Mouse (Mus musculus) MEL (cell line): ENCODE data around the gene Ecsit. TPM values are rescaled to one million over a fixed set of nuclear protein-coding genes. Genes with fewer than 3 reads are reported as not detected.

Experiments used
- DNase-seq: peaks from one replicate; pipeline ENCODE4 v3.0.0; 2011; ENCODE audit warnings: low read depth, low spot score
- H3K27ac ChIP-seq: 2 replicates; pipeline ENCODE4 v1.5.1; 2012; ENCODE audit warnings: low read depth, mild to moderate bottlenecking, control low read depth, low read length, moderate library complexity; ENCODE audit not compliant: control insufficient read depth
- H3K27me3 ChIP-seq, 2 experiments: fragments of 150-350 bp in 1 of 2; sonication (generic) in 1 of 2; 2 replicates each; pipeline ENCODE4 v1.6.1; 2012; ENCODE audit warnings: low read length in 2 of 2, mild to moderate bottlenecking in 2 of 2, improper control_type of control experiment in 1 of 2, moderate library complexity in 1 of 2; ENCODE audit not compliant: insufficient read depth in 2 of 2, control insufficient read depth in 1 of 2
- H3K36me3 ChIP-seq, 2 experiments: 2 replicates each; pipeline ENCODE4 v1.6.1; 2012 to 2014; ENCODE audit warnings: low read length in 2 of 2, improper control_type of control experiment in 1 of 2, inconsistent platforms in 1 of 2, mild to moderate bottlenecking in 1 of 2; ENCODE audit not compliant: insufficient read depth in 2 of 2, control insufficient read depth in 1 of 2
- H3K4me1 ChIP-seq, 2 experiments: fragments of 150-350 bp in 1 of 2; sonication (generic) in 1 of 2; 2 replicates each; pipeline ENCODE4 v1.6.1; 2012; ENCODE audit warnings: low read length in 2 of 2, improper control_type of control experiment in 1 of 2, mild to moderate bottlenecking in 1 of 2; ENCODE audit not compliant: insufficient read depth in 2 of 2, control insufficient read depth in 1 of 2
- H3K4me3 ChIP-seq, 2 experiments: fragments of 150-350 bp in 1 of 2; sonication (generic) in 1 of 2; 2 replicates each; pipeline ENCODE4 v1.5.1; 2012; ENCODE audit warnings: low read depth in 2 of 2, low read length in 2 of 2, mild to moderate bottlenecking in 2 of 2, moderate library complexity in 2 of 2, control low read depth in 1 of 2, improper control_type of control experiment in 1 of 2; ENCODE audit not compliant: control insufficient read depth in 1 of 2, insufficient read depth in 1 of 2
- H3K79me2 ChIP-seq: 2 replicates; pipeline ENCODE4 v1.6.1; 2012; ENCODE audit warnings: mild to moderate bottlenecking, low read length, moderate library complexity; ENCODE audit not compliant: control insufficient read depth, poor library complexity, insufficient read depth
- H3K9ac ChIP-seq: 2 replicates; pipeline ENCODE4 v1.6.1; 2012; ENCODE audit warnings: low read depth, mild to moderate bottlenecking, control low read depth, low read length, moderate library complexity; ENCODE audit not compliant: control insufficient read depth, poor library complexity, severe bottlenecking
- H3K9me3 ChIP-seq: fragments of 150-350 bp; sonication (generic); replicated peaks from 2 replicates; pipeline ENCODE4 v1.6.1; 2012; ENCODE audit warnings: mild to moderate bottlenecking, low read length, improper control_type of control experiment, moderate library complexity; ENCODE audit not compliant: insufficient read depth
- E2F4 ChIP-seq: IDR thresholded peaks from 2 replicates; pipeline ENCODE4 v1.6.1; 2011; ENCODE audit warnings: low read depth, low read length, improper control_type of control experiment, borderline replicate concordance
- ELF1 ChIP-seq: IDR thresholded peaks from 2 replicates; pipeline ENCODE4 v1.6.1; 2014; ENCODE audit warnings: low read depth, mild to moderate bottlenecking, inconsistent platforms, low read length, improper control_type of control experiment, moderate library complexity
- EP300 ChIP-seq, 2 experiments: IDR thresholded peaks; 2 replicates each; pipeline ENCODE4 v1.6.1; 2011; ENCODE audit warnings: improper control_type of control experiment in 2 of 2, low read length in 2 of 2, low read depth in 1 of 2, mild to moderate bottlenecking in 1 of 2
- ETS1 ChIP-seq: IDR thresholded peaks from 2 replicates; pipeline ENCODE4 v1.6.1; 2012; ENCODE audit warnings: low read depth, mild to moderate bottlenecking, inconsistent platforms, low read length, improper control_type of control experiment, moderate library complexity
- HCFC1 ChIP-seq: IDR thresholded peaks from 2 replicates; pipeline ENCODE4 v1.6.1; 2012; ENCODE audit warnings: low read depth, mild to moderate bottlenecking, inconsistent platforms, low read length, improper control_type of control experiment, moderate library complexity
- KAT2A ChIP-seq: conservative IDR thresholded peaks from 2 replicates; pipeline ENCODE4 v1.6.1; 2012; ENCODE audit warnings: low read depth, low read length, improper control_type of control experiment, inconsistent platforms
- MAZ ChIP-seq: IDR thresholded peaks from 2 replicates; pipeline ENCODE4 v1.6.1; 2012; ENCODE audit warnings: low read depth, mild to moderate bottlenecking, inconsistent platforms, low read length, improper control_type of control experiment
- MEF2A ChIP-seq: IDR thresholded peaks from 2 replicates; pipeline ENCODE4 v1.6.1; 2014; ENCODE audit warnings: low read depth, mild to moderate bottlenecking, inconsistent platforms, low read length, improper control_type of control experiment; ENCODE audit not compliant: poor library complexity, insufficient replicate concordance, severe bottlenecking; ENCODE audit errors: extremely low read depth
- MXI1 ChIP-seq: IDR thresholded peaks from 2 replicates; pipeline ENCODE4 v1.6.1; 2011; ENCODE audit warnings: mild to moderate bottlenecking, low read depth, low read length, improper control_type of control experiment
- NELFE ChIP-seq: IDR thresholded peaks from 2 replicates; pipeline ENCODE4 v1.6.1; 2011; ENCODE audit warnings: low read depth, low read length, improper control_type of control experiment
- NRF1 ChIP-seq: IDR thresholded peaks from 2 replicates; pipeline ENCODE4 v1.6.1; 2014; ENCODE audit warnings: low read depth, mild to moderate bottlenecking, inconsistent platforms, low read length, improper control_type of control experiment, moderate library complexity; ENCODE audit not compliant: poor library complexity, insufficient read depth, severe bottlenecking
- POLR2AphosphoS5 ChIP-seq: IDR thresholded peaks from 2 replicates; pipeline ENCODE4 v1.6.1; 2012; ENCODE audit warnings: low read depth, borderline replicate concordance, mild to moderate bottlenecking, inconsistent platforms, low read length, moderate library complexity, mixed read lengths
- RAD21 ChIP-seq: IDR thresholded peaks from 2 replicates; pipeline ENCODE4 v1.6.1; 2011; ENCODE audit warnings: mild to moderate bottlenecking, low read depth, low read length, improper control_type of control experiment
- RCOR1 ChIP-seq: IDR thresholded peaks from 2 replicates; pipeline ENCODE4 v1.6.1; 2012; ENCODE audit warnings: low read depth, mild to moderate bottlenecking, inconsistent platforms, low read length, improper control_type of control experiment
- SIN3A ChIP-seq: IDR thresholded peaks from 2 replicates; pipeline ENCODE4 v1.6.1; 2012; ENCODE audit warnings: low read length, improper control_type of control experiment, inconsistent platforms
- SMC3 ChIP-seq: IDR thresholded peaks from 2 replicates; pipeline ENCODE4 v1.6.1; 2011; ENCODE audit warnings: low read depth, low read length, improper control_type of control experiment
- TAL1 ChIP-seq: IDR thresholded peaks from 2 replicates; pipeline ENCODE4 v1.6.1; 2012; ENCODE audit warnings: mild to moderate bottlenecking, inconsistent platforms, low read length, moderate library complexity, mixed read lengths
- TBP ChIP-seq: IDR thresholded peaks from 2 replicates; pipeline ENCODE4 v1.8.0; 2011; ENCODE audit warnings: low read depth, low read length, improper control_type of control experiment
- TCF12 ChIP-seq: IDR thresholded peaks from 2 replicates; pipeline ENCODE4 v1.6.1; 2014; ENCODE audit warnings: low read depth, mild to moderate bottlenecking, inconsistent platforms, low read length, improper control_type of control experiment, moderate library complexity
- USF1 ChIP-seq: IDR thresholded peaks from 2 replicates; pipeline ENCODE4 v1.6.1; 2014; ENCODE audit warnings: low read depth, mild to moderate bottlenecking, inconsistent platforms, low read length, improper control_type of control experiment, moderate library complexity
- ZKSCAN1 ChIP-seq: IDR thresholded peaks from 2 replicates; pipeline ENCODE4 v1.6.1; 2012; ENCODE audit warnings: low read depth, mild to moderate bottlenecking, inconsistent platforms, low read length, improper control_type of control experiment, moderate library complexity
- ZNF384 ChIP-seq: IDR thresholded peaks from 2 replicates; pipeline ENCODE4 v1.6.1; 2012; ENCODE audit warnings: low read depth, mild to moderate bottlenecking, inconsistent platforms, low read length, improper control_type of control experiment
- polyA plus RNA-seq, 2 experiments: library from polyadenylated mRNA; stranded (reverse) in 1 of 2; unstranded in 1 of 2; fragments of >175 nt in 1 of 2; fragments of >200 nt in 1 of 2; gene quantifications; 2 replicates each; pipeline versions ENCODE4 v1.2.1 to v1.2.4; 2012; ENCODE audit warnings: low replicate concordance in 2 of 2, low read depth in 1 of 2; ENCODE audit not compliant: insufficient read length in 2 of 2, insufficient read depth in 1 of 2, missing spikeins in 1 of 2
- total RNA-seq: library from RNA; depleted of rRNA; stranded (reverse); fragments of 300-350 nt; gene quantifications from 2 replicates; pipeline ENCODE4 v1.2.3, GENCODE M21; 2012

The Ecsit gene
- total and polyA plus RNA-seq, 3 experiments, result 87.6 to 211 (median 183) TPM

GRCm38 (mm10) chr9:22108194-22108593, 23.0 kb upstream of the Ecsit start:
- DNase-seq, result no peak
- H3K9ac ChIP-seq, result no peak overlapping the region
- H3K27me3 ChIP-seq, result no peaks in the 10 kb centered on the region
- H3K9me3 ChIP-seq, result no peaks in the 10 kb centered on the region
- H3K36me3 ChIP-seq, result peaks cover 0 to 5% of the 10 kb centered on the region in 2 experiments; a peak in 2 of 4 replicates
- H3K4me3 ChIP-seq, result no peak overlapping the region
- H3K27ac ChIP-seq, result no peak overlapping the region
- no peak for TF ChIP-seq POLR2AphosphoS5
- no peak for TF ChIP-seq MXI1
- no peak for TF ChIP-seq EP300 (IDR thresholded peaks at IDR 0.05; ENCODE audit: low read depth in 1 of 2, low read length in 2 of 2)
- no peak for TF ChIP-seq SMC3
- no peak for TF ChIP-seq ZKSCAN1
- no peak for TF ChIP-seq KAT2A
- no peaks in the 10 kb centered on the region for H3K79me2 ChIP-seq
- H3K4me1 ChIP-seq, result no peaks in the 10 kb centered on the region

GRCm38 (mm10) chr9:22099922-22100321, 14.7 kb upstream of the Ecsit start:
- TF ChIP-seq RAD21, result no peak
- TF ChIP-seq ZNF384, result no peak
- no peak for TF ChIP-seq ELF1
- TF ChIP-seq ETS1, result no peak
- TF ChIP-seq MXI1, result no peak
- no peak for TF ChIP-seq NRF1
- TF ChIP-seq HCFC1, result no peak
- no peak for TF ChIP-seq E2F4
- TF ChIP-seq MEF2A, result no peak
- no peak for TF ChIP-seq RCOR1
- no peak for TF ChIP-seq SIN3A
- no peak for TF ChIP-seq MAZ
- no peak for TF ChIP-seq TCF12
- TF ChIP-seq NELFE, result no peak
- no peak for TF ChIP-seq KAT2A
- no peak for TF ChIP-seq EP300 (IDR thresholded peaks at IDR 0.05; ENCODE audit: low read depth in 1 of 2, low read length in 2 of 2)
- TF ChIP-seq USF1, result no peak
- no peak for TF ChIP-seq TAL1
- TF ChIP-seq TBP, result no peak
- no peak for DNase-seq
- H3K27ac ChIP-seq, result no peak overlapping the region
- no peaks in the 10 kb centered on the region for H3K9me3 ChIP-seq
- H3K4me3 ChIP-seq, result no peak overlapping the region
- peaks cover 0 to 2% of the 10 kb centered on the region in 2 experiments; a peak in 1 of 4 replicates for H3K36me3 ChIP-seq
- no peaks in the 10 kb centered on the region for H3K79me2 ChIP-seq
- no peaks in the 10 kb centered on the region; a peak in 1 of 4 replicates for H3K27me3 ChIP-seq
- no peak overlapping the region for H3K9ac ChIP-seq
- peaks cover 0 to 5% of the 10 kb centered on the region in 2 experiments; a peak in 2 of 4 replicates for H3K4me1 ChIP-seq
